ENCODE assay signal across 9 mouse cellular contexts in genomic region chrX:152342903-152343302, GRCm38 (mm10). TPM values are rescaled to one million over a fixed set of nuclear protein-coding genes. Genes with fewer than 3 reads are reported as not detected.
DNase-seq lines count a peak whose midpoint lies in the region; ATAC-seq and TF ChIP-seq lines count a peak whose summit lies in the region.
"Had no signal": no experiment of that assay in that cellular context is flagged by ENCODE, and none has a peak within 500 bp of the region (broad histone marks: within the 10 kb centered on the region; RNA-seq: fewer than 3 reads in every experiment).

No protein-coding gene starts in this region.

- ATAC-seq in embryonic facial prominence, embryonic 15.5 days (ENCODE audit: insufficient number of reproducible peaks, low FRiP score, low TSS enrichment, low read depth): no peak
- no peak for ATAC-seq in limb, embryonic 11.5 days (ENCODE audit: insufficient number of reproducible peaks, low FRiP score, low TSS enrichment, low read depth)
- ATAC-seq in neural tube, embryonic 14.5 days (ENCODE audit: low read depth): no peak

- DNase-seq in lung, adult 2 months: no peak
- no peak for DNase-seq in lung, postnatal 25 days (ENCODE audit: low spot score)
- no peak for DNase-seq in limb, embryonic 11.5 days (ENCODE audit: low spot score)
- DNase-seq in layer of hippocampus, postnatal 14 days (ENCODE audit: low spot score in 2 of 2): no peak
- DNase-seq in urinary bladder, postnatal 36 days (ENCODE audit: low spot score in 2 of 2): no peak
- no peak for DNase-seq in layer of hippocampus, postnatal 25 days (ENCODE audit: extremely low spot score in 1 of 2, low spot score in 1 of 2)

- WGBS in lung, adult 2 months: 36% methylated on average over 6 of the region's 6 CpGs
- 32% methylated on average over 6 of the region's 6 CpGs for WGBS in embryonic facial prominence, embryonic 15.5 days
- WGBS in limb, embryonic 11.5 days: 32% methylated on average over 6 of the region's 6 CpGs
- WGBS in neural tube, embryonic 14.5 days: 30% methylated on average over 6 of the region's 6 CpGs

- no peak for TF ChIP-seq POLR2A in lung, adult 2 months (IDR thresholded peaks at IDR 0.05; ENCODE audit: borderline replicate concordance, extremely low read depth, low read depth, low read length)

- no peaks in the 10 kb centered on the region for H3K9me3 ChIP-seq in embryonic facial prominence, embryonic 15.5 days (replicated peaks)
- no peaks in the 10 kb centered on the region for H3K9me3 ChIP-seq in limb, embryonic 11.5 days (ENCODE audit: control insufficient read depth, low read length)
- H3K9me3 ChIP-seq in neural tube, embryonic 14.5 days (ENCODE audit: control insufficient read depth, low read length): no peaks in the 10 kb centered on the region

- peaks cover 3% of the 10 kb centered on the region; the same call in 1 of the 2 replicates for H3K36me3 ChIP-seq in embryonic facial prominence, embryonic 15.5 days
- no peaks in the 10 kb centered on the region for H3K36me3 ChIP-seq in limb, embryonic 11.5 days (ENCODE audit: control insufficient read depth, insufficient read depth, low read length)
- no peaks in the 10 kb centered on the region for H3K36me3 ChIP-seq in neural tube, embryonic 14.5 days (ENCODE audit: control insufficient read depth, insufficient read depth, low read length)

- no peak overlapping the region for H3K9ac ChIP-seq in embryonic facial prominence, embryonic 15.5 days
- no peak overlapping the region for H3K9ac ChIP-seq in limb, embryonic 11.5 days (ENCODE audit: low read length)
- no peak overlapping the region for H3K9ac ChIP-seq in neural tube, embryonic 14.5 days (replicated peaks; ENCODE audit: low read depth, low read length)

- H3K27me3 ChIP-seq in embryonic facial prominence, embryonic 15.5 days: peaks cover 41% of the 10 kb centered on the region
- H3K27me3 ChIP-seq in limb, embryonic 11.5 days (ENCODE audit: control insufficient read depth, insufficient read depth, low read length): peaks cover 34% of the 10 kb centered on the region
- peaks cover 7% of the 10 kb centered on the region; the same call in 1 of the 2 replicates for H3K27me3 ChIP-seq in neural tube, embryonic 14.5 days (ENCODE audit: control insufficient read depth, insufficient read depth, low read length)

- peak overlapping the region; percentile 51 for H3K4me2 ChIP-seq in embryonic facial prominence, embryonic 15.5 days (replicated peaks)
- H3K4me2 ChIP-seq in limb, embryonic 11.5 days (ENCODE audit: low read depth, severe bottlenecking): peak overlapping the region; percentile 28
- peak overlapping the region; percentile 34 for H3K4me2 ChIP-seq in neural tube, embryonic 14.5 days (ENCODE audit: low read depth, low read length)

- no peaks in the 10 kb centered on the region for H3K4me1 ChIP-seq in lung, adult 2 months (ENCODE audit: control insufficient read depth, insufficient read depth, low read length)
- no peaks in the 10 kb centered on the region for H3K4me1 ChIP-seq in embryonic facial prominence, embryonic 15.5 days
- 0 out of 2 replicates have a peak, but pooled peaks cover 2% of the 10 kb centered on the region for H3K4me1 ChIP-seq in limb, embryonic 11.5 days (ENCODE audit: control insufficient read depth, insufficient read depth, low read length)
- peaks cover 6% of the 10 kb centered on the region; the same call in 1 of the 2 replicates for H3K4me1 ChIP-seq in neural tube, embryonic 14.5 days (ENCODE audit: control insufficient read depth, insufficient read depth, low read length)

- TF ChIP-seq CTCF in lung, adult 2 months (IDR thresholded peaks at IDR 0.05; ENCODE audit: insufficient read depth, low read length): no peak

- H3K27ac ChIP-seq in embryonic facial prominence, embryonic 15.5 days (replicated peaks): peak overlapping the region; percentile 91
- peak overlapping the region; percentile 52; the same call in 1 of the 2 replicates for H3K27ac ChIP-seq in limb, embryonic 11.5 days (replicated peaks; ENCODE audit: low read depth, low read length)
- peak overlapping the region; percentile 61 for H3K27ac ChIP-seq in neural tube, embryonic 14.5 days (ENCODE audit: low read depth, low read length)

- peak overlapping the region; percentile 67 for H3K4me3 ChIP-seq in lung, adult 2 months (replicated peaks; ENCODE audit: extremely low read depth, low read depth, low read length)
- peak overlapping the region; percentile 59 for H3K4me3 ChIP-seq in embryonic facial prominence, embryonic 15.5 days (replicated peaks)
- no peak overlapping the region; the same call in 1 of the 2 replicates for H3K4me3 ChIP-seq in limb, embryonic 11.5 days (ENCODE audit: low read depth, low read length)
- H3K4me3 ChIP-seq in neural tube, embryonic 14.5 days (ENCODE audit: low read depth, low read length): peak overlapping the region; percentile 25; the same call in 1 of the 2 replicates

RNA-seq across cellular contexts. Expression of gene Tspyl2, which starts 0.7 kb away (rescaled TPM):
- 26.9 and 34.2 TPM in 2 replicates for polyA plus RNA-seq in lung, adult 2 months (2012; rRNA removed)
- polyA plus RNA-seq in embryonic facial prominence, embryonic 15.5 days (2015; fragmentation: Nextera tagmentation; extraction: Ambion mirVana): 35.3 and 42.8 TPM in 2 replicates
- polyA plus RNA-seq in limb, embryonic 11.5 days (2014; fragmentation: Nextera tagmentation; extraction: Ambion mirVana): 28.5 and 30.3 TPM in 2 replicates
- 45.6 and 47.4 TPM in 2 replicates for polyA plus RNA-seq in neural tube, embryonic 14.5 days (2014; fragmentation: Nextera tagmentation; extraction: Ambion mirVana)
- total RNA-seq in layer of hippocampus, postnatal 14 days (2021): 10 to 100 TPM; 77.2 to 87.0 TPM
- total RNA-seq in layer of hippocampus, postnatal 25 days (2021): 100 to 1,000 TPM in 1 of 2 experiments, 10 to 100 TPM in 1; 91.5 to 111 TPM

RNA-seq across cellular contexts. Expression of gene Kantr, which starts 15.6 kb away (rescaled TPM):
- polyA plus RNA-seq in lung, adult 2 months (2012; rRNA removed): 6.2 and 8.0 TPM in 2 replicates
- polyA plus RNA-seq in embryonic facial prominence, embryonic 15.5 days (2015; fragmentation: Nextera tagmentation; extraction: Ambion mirVana): 14.9 and 15.5 TPM in 2 replicates
- 18.5 and 19.2 TPM in 2 replicates for polyA plus RNA-seq in limb, embryonic 11.5 days (2014; fragmentation: Nextera tagmentation; extraction: Ambion mirVana)
- polyA plus RNA-seq in neural tube, embryonic 14.5 days (2014; fragmentation: Nextera tagmentation; extraction: Ambion mirVana): 33.4 and 38.9 TPM in 2 replicates
- total RNA-seq in layer of hippocampus, postnatal 14 days (2021): 10 to 100 TPM; 48.1 to 50.2 TPM
- 10 to 100 TPM; 42.2 to 52.4 TPM for total RNA-seq in layer of hippocampus, postnatal 25 days (2021)

RNA-seq across cellular contexts. Expression of gene Gpr173, which starts 25.6 kb away (rescaled TPM):
- polyA plus RNA-seq in lung, adult 2 months (2012; rRNA removed): 2.4 and 2.8 TPM in 2 replicates
- polyA plus RNA-seq in embryonic facial prominence, embryonic 15.5 days (2015; fragmentation: Nextera tagmentation; extraction: Ambion mirVana): 3.8 and 4.5 TPM in 2 replicates
- 4.6 and 5.2 TPM in 2 replicates for polyA plus RNA-seq in limb, embryonic 11.5 days (2014; fragmentation: Nextera tagmentation; extraction: Ambion mirVana)
- 6.3 and 6.9 TPM in 2 replicates for polyA plus RNA-seq in neural tube, embryonic 14.5 days (2014; fragmentation: Nextera tagmentation; extraction: Ambion mirVana)
- 10 to 100 TPM; 19.1 to 21.3 TPM for total RNA-seq in layer of hippocampus, postnatal 14 days (2021)
- 10 to 100 TPM; 15.7 to 16.1 TPM for total RNA-seq in layer of hippocampus, postnatal 25 days (2021)
- polyA plus RNA-seq: activated CD4-positive, CD25-positive, alpha-beta regulatory T cell, adult 4 months had no signal
